Mouse (Mus musculus): ENCODE measurements around the gene Vmn1r225.
"Not testable (repeated sequence)": the region's sequence is repeated elsewhere in the genome, so short reads cannot be mapped to it uniquely, and the experiment has no call there.

Vmn1r225 gene

DNA sequence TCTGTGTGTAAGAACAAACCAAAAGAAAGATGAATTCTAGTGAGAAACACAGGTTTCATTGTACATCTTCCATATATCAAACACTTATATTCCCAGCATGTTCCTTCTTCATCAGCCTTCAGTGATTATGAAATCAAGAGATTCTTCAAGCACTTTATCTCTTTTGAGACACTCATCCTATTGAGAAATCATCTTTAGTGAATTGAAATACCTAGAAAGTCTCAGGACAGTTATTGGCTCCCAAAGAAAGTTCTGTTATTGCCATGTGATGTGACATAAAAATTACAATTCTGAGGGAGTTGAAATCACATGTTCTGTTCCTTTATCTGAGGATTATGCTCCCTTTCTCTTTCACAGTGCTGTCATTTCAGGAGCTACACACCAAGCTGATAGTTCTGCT lies at the start of gene Vmn1r225:
Vmn1r225 (plus strand) TSS at position 301 of the 400 bp plus-strand sequence.
- ChIA-PET POLR2A (no interaction called here), CTCF (no interaction called here)

DNA sequence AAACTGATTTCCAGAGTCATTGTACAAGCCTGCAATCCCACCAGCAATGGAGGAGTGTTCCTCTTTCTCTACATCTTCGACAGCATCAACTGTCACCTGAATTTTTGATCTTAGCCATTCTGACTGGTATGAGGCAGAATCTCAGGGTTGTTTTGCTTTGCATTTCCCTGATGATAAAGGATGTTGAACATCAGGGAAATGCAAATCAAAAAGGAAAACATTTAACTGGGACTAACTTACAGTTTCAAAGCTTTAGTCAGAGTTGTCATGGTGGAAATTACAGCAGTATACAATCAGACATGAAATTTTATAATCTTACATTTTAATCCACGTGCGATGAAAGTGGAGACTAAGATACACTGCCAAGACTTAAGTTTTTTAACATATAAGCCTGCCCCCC lies 24.6 kb upstream of the Vmn1r225 start:
- ChIA-PET CTCF (no interaction called here), POLR2A (no interaction called here)

DNA sequence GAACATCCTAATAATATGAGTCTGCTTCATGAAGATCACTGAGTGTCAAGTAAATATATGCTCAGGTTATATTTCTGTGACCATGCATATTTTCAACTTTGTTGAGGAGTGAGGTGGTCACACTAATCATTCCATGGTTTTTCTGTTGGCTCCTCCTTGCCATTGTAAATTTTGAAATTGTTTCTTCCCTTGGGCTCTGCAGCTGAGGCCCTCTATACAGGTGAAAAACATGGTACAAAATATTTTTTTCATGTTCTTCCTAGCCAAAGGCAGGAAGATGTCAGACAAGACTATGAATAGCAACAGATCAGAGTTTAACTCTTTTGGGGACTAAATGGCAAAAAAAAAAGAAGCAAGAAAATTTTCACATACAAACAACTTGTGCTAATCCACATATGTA lies 16.7 kb upstream of the Vmn1r225 start, which contains the start of gene Vmn2r108:
Vmn2r108 (minus strand) TSS at position 101 of the 400 bp plus-strand sequence.
- ChIA-PET CTCF (no interaction called here), POLR2A (no interaction called here)

DNA sequence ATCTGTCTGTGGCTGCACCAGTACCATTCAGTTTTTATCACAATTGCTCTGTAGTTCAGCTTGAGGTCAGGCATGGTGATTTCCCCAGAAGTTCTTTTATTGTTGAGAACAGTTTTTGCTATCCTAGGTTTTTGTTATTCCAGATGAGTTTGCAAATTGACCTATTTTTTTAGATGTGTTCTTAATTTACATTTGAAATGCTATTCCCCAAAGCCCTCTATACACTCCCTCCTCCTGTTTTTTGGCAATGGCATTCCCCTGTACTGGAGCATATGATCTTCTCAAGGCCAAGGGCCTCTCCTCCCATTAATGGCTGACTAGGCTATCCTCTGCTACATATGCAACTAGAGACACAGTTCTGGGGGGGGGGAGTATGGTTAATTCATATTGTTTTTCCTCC lies 10.3 kb downstream of the Vmn1r225 start:
- CTCF ChIA-PET, POLR2A ChIA-PET: not testable (repeated sequence)

Measured in embryonic stem cell, embryonic (primary cell).